In genomic region chr15:25761800-25762211, GRCm38 (mm10) we compare ENCODE assay signal across 9 mouse cellular contexts.
DNase-seq lines count a peak whose midpoint lies in the region; ATAC-seq and TF ChIP-seq lines count a peak whose summit lies in the region.
"Had no signal": no experiment of that assay in that cellular context is flagged by ENCODE, and none has a peak within 500 bp of the region (broad histone marks: within the 10 kb centered on the region; RNA-seq: fewer than 3 reads in every experiment).

No protein-coding gene starts in this region.

- peak overlapping the region; percentile 5; the same call in 1 of the 2 replicates for H3K4me3 ChIP-seq in forebrain, embryonic 14.5 days (ENCODE audit: low read depth, low read length)
- H3K4me3 ChIP-seq in midbrain, postnatal 0 days (ENCODE audit: low read depth, low read length): no peak overlapping the region
- H3K4me3 ChIP-seq: heart, embryonic 15.5 days had no signal

- peaks cover 74% of the 10 kb centered on the region for H3K4me1 ChIP-seq in forebrain, embryonic 14.5 days (ENCODE audit: control insufficient read depth, insufficient read depth, low read length)
- peaks cover 19% of the 10 kb centered on the region for H3K4me1 ChIP-seq in midbrain, postnatal 0 days (ENCODE audit: insufficient read depth, low read length)

- H3K9ac ChIP-seq in forebrain, embryonic 14.5 days (ENCODE audit: low read length): peak overlapping the region; percentile 43
- H3K9ac ChIP-seq in midbrain, postnatal 0 days (replicated peaks; ENCODE audit: low read length, poor library complexity, severe bottlenecking): no peak overlapping the region
- H3K9ac ChIP-seq: heart, embryonic 15.5 days had no signal

- H3K9me3 ChIP-seq in forebrain, embryonic 14.5 days (replicated peaks; ENCODE audit: control insufficient read depth, low read length): no peaks in the 10 kb centered on the region
- H3K9me3 ChIP-seq in midbrain, postnatal 0 days (ENCODE audit: low read length): no peaks in the 10 kb centered on the region
- H3K9me3 ChIP-seq: heart, embryonic 15.5 days had no signal

- no peaks in the 10 kb centered on the region for H3K36me3 ChIP-seq in forebrain, embryonic 14.5 days (ENCODE audit: control insufficient read depth, insufficient read depth, low read length)
- H3K36me3 ChIP-seq in midbrain, postnatal 0 days (ENCODE audit: insufficient read depth, low read length): no peaks in the 10 kb centered on the region
- H3K36me3 ChIP-seq: heart, embryonic 15.5 days had no signal

- peak; percentile 72 for DNase-seq in embryo, embryonic 10 days (ENCODE audit: low spot score)
- DNase-seq in embryo, embryonic 9.5 days (ENCODE audit: extremely low spot score): no peak
- peak; percentile 76 for DNase-seq in NIH3T3 (ENCODE audit: low read depth)
- DNase-seq in forebrain, embryonic 14.5 days (ENCODE audit: low spot score): peak; percentile 94
- DNase-seq in midbrain, postnatal 0 days (ENCODE audit: low spot score): peak; percentile 90
- DNase-seq in spleen, postnatal 10 days (ENCODE audit: low spot score in 2 of 2): no peak
- DNase-seq in cerebellum, postnatal 36 days: no peak
- no peak for DNase-seq in kidney, postnatal 10 days

- peak overlapping the region; percentile 45 for H3K4me2 ChIP-seq in forebrain, embryonic 14.5 days (ENCODE audit: low read length)
- H3K4me2 ChIP-seq in midbrain, postnatal 0 days (ENCODE audit: low read depth, low read length, poor library complexity, severe bottlenecking): peak overlapping the region; percentile 21; the same call in 1 of the 2 replicates
- H3K4me2 ChIP-seq: heart, embryonic 15.5 days had no signal

- H3K27me3 ChIP-seq in forebrain, embryonic 14.5 days (replicated peaks; ENCODE audit: control insufficient read depth, insufficient read depth, low read length): no peaks in the 10 kb centered on the region
- no peaks in the 10 kb centered on the region for H3K27me3 ChIP-seq in midbrain, postnatal 0 days (ENCODE audit: insufficient read depth, low read length)
- H3K27me3 ChIP-seq: heart, embryonic 15.5 days had no signal

- TF ChIP-seq CTCF in midbrain, postnatal 0 days (IDR thresholded peaks at IDR 0.05): no peak

- 4% methylated on average over 8 of the region's 8 CpGs for WGBS in forebrain, embryonic 14.5 days
- 12% methylated on average over 8 of the region's 8 CpGs for WGBS in midbrain, postnatal 0 days

- peak overlapping the region; percentile 94 for H3K27ac ChIP-seq in forebrain, embryonic 14.5 days (ENCODE audit: low read depth, low read length)
- H3K27ac ChIP-seq in midbrain, postnatal 0 days (ENCODE audit: low read depth, low read length): peak overlapping the region; percentile 71
- H3K27ac ChIP-seq: heart, embryonic 15.5 days had no signal

- peak; percentile 81 for ATAC-seq in forebrain, embryonic 14.5 days
- peak; percentile 77 for ATAC-seq in midbrain, postnatal 0 days (ENCODE audit: low FRiP score)

Comparison
In these comparisons a context has a peak if more than half of its experiments do, and no peak if none do; other contexts are left out.
1. DNase-seq: peak in embryo, embryonic 10 days (single experiment), NIH3T3 (single experiment), forebrain, embryonic 14.5 days (single experiment) and midbrain, postnatal 0 days (single experiment); none in embryo, embryonic 9.5 days (single experiment), spleen, postnatal 10 days (0 of 2), cerebellum, postnatal 36 days (0 of 2) and kidney, postnatal 10 days (single experiment).